Mouse (Mus musculus) spleen, postnatal 10 days (tissue): Measurements from ENCODE around the gene Kat2a.
"Not testable (repeated sequence)": the region's sequence is repeated elsewhere in the genome, so short reads cannot be mapped to it uniquely, and the experiment has no call there.

Experiments
- DNase-seq, 2 experiments: peaks; one replicate each; pipeline ENCODE4 v3.0.0; 2021 to 2022; ENCODE audit warnings: low spot score in 2 of 2

The Kat2a gene

DNA sequence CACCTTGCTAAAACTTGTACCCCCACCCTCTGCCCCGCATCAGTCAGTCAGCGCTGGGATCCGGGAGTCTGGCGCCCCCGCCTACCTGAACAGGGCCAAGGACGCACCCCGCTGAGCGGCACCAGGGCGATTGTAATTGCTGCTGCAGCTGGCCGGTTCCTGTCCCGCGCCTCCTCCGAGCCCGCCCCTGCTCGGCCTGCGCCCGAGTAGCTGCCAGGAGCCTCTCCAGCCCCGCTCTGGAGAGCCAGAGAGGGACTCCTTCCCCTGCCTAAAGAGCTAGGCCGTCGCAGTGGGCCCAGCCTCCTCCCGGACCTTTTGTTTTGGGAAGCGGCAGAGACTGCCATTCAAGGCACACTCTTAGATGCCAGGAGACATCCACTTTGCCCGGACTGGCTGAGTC is 39.1 kb downstream of the Kat2a start:
- DNase-seq, result peak in 1 of 2 experiments; percentile 18

DNA sequence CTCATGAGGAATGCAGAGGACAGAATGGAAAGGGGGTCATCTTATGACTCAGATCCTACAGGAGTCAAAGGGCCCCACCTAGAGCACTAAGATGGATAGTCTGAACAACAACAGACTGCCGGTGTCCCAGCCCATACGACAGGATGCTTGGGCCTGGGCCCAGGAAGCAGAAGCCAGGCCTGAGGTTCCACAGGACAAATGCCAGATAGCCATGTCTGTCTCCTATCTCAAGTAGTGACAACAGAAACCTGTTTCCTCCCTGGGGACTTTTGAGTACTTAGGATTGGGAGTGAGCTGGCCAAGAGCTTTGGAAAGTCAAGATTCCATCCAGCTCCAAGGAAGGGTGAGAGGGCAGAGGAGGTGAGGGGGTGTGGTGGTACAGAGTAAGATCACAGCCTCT is 40.3 kb downstream of the Kat2a start:
- DNase-seq, result no peak

DNA sequence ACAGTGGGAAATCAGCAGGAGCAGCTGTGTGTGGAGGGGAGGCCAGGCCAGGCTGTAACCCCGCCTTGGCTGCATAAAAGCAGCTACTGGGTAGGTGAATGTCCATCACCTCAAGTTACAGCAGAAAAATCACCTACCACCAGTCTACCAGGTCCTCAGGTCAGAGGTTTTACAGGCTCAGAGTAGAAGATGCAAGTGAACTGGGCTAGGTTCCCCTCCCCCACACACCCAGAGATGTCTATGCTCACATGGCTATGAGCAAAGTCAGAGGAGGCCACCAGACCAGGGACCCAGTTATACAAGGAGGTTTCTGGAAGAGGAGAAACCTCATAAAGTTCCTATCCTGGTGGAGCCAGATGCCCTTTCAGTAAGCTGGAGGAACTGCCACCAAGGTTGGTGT is 41.2 kb downstream of the Kat2a start:
- DNase-seq, result no peak

DNA sequence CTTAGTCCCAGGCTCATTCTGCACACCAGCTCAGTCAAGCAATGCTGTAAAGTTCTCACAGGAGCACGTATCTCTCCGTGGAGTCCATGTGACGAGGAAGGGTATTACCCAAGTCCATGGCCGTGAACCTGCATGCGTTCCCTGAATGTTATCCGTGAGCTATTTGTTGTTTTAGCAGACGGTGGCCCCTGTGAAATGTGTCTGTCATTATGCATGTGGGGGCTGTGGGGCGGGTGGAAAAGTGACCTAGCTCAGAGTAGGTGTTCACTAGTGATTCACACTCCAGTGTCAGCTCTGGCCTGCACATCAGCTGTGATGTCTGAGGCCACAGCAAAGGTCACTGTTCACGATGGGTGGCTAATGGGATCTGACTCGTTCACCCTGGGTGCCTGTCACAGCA is 52.5 kb downstream of the Kat2a start:
- no peak for DNase-seq

DNA sequence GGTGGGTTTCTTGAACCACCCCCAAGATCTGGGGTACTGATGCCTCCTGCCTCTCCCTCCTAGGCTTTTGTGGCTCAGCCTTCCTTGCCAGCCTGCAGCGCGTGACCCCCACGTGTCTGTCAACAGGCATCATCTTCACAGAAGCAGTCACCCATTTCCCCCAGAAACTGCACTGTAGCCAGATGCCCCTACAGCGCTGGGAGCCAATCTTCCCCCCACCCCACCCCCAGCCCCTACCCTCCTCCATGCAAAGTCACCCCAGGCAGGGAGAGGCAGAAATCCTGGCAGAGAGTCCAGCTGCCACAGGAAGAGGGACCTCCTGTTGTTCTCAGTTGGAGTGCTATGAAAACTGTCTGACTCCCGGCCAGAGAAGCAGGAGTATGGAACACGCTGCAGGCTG is 55.8 kb downstream of the Kat2a start:
- no peak for DNase-seq

DNA sequence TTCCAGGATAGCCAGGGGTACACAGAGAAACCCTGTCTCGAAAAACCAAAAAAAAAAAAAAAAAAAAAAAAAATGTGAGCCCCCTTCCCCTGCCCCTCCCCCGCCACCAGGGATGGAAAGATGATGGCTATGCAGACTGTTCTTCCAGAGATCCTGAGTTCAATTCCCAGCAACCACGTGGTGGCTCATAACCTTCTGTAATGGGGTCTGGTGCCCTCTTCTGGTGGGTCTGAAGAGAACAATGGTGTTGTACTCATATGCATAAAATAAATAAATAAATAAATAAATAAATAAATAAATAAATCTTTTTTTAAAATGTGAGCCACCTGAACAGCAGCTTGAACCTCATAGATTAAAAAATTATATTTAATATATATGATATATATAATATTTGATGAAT is 56.7 kb downstream of the Kat2a start:
- DNase-seq, result not testable (repeated sequence)
